Mouse (Mus musculus) bone marrow macrophage, adult 2 months (primary cell): ENCODE results near the gene Romo1. TPM values are rescaled to one million over a fixed set of nuclear protein-coding genes. Genes with fewer than 3 reads are reported as not detected.
"Not testable (repeated sequence)": the region's sequence is repeated elsewhere in the genome, so short reads cannot be mapped to it uniquely, and the experiment has no call there.

Experiments
- H3K27ac ChIP-seq: 2 replicates; pipeline ENCODE4 v1.5.1; 2012; ENCODE audit warnings: low read depth, low read length; ENCODE audit not compliant: insufficient read depth
- H3K4me1 ChIP-seq: 2 replicates; pipeline ENCODE4 v1.6.1; 2012; ENCODE audit warnings: low read length; ENCODE audit not compliant: control insufficient read depth, insufficient read depth
- H3K4me3 ChIP-seq: 2 replicates; pipeline ENCODE4 v1.5.1; 2012; ENCODE audit warnings: mild to moderate bottlenecking, low read length, moderate library complexity; ENCODE audit not compliant: insufficient read depth
- CTCF ChIP-seq: IDR thresholded peaks from 2 replicates; pipeline ENCODE4 v1.5.1; 2012; ENCODE audit warnings: low read depth, mild to moderate bottlenecking, low read length, moderate library complexity
- POLR2A ChIP-seq: IDR thresholded peaks from 2 replicates; pipeline ENCODE4 v1.6.1; 2012; ENCODE audit warnings: mild to moderate bottlenecking, low read depth, low read length, borderline replicate concordance
- polyA plus RNA-seq: library from polyadenylated mRNA; stranded (reverse); fragments of >200 nt; gene quantifications from 2 replicates; pipeline ENCODE4 v1.2.4, GENCODE M21; 2012; ENCODE audit not compliant: missing spikeins, insufficient read depth, insufficient read length

Gene Romo1
- polyA plus RNA-seq, 1 experiment: 115 TPM

GRCm38 (mm10) chr2:156179046-156179795, 35.4 kb downstream of the Romo1 start:
- Histone ChIP-seq H3K4me1 (peaks cover 20% of the 10 kb centered on the region), H3K4me3 (peak overlapping the region; percentile 99), H3K27ac (peak overlapping the region; percentile 96)
- no peak for TF ChIP-seq POLR2A

DNA sequence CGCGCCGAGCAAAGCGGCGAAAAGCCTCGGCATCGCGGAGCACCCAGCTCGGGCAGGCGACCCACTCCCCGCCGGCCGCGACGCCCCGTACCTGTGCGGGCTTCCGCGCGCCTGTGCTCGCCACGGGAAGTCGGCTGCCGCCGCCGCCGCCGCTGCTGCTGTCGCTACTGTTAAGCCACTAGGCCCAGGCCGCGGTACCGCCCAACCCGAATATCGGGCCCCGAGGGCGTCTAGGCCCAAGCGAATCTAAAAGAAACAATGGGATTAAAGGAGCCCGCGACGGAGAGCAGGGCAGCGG, 35.9 kb downstream of the Romo1 start:
- peak overlapping the region; percentile 96 for H3K27ac ChIP-seq
- peaks cover 20% of the 10 kb centered on the region for H3K4me1 ChIP-seq
- peak overlapping the region; percentile 99 for H3K4me3 ChIP-seq
- TF ChIP-seq POLR2A (no peak), CTCF (no peak)

GRCm38 (mm10) chr2:156180094-156180821, 36.4 kb downstream of the Romo1 start, which contains the start of gene Rbm39:
Gene Rbm39, minus strand, starts transcription at chr2:156180238.
- H3K4me1 ChIP-seq: peaks cover 20% of the 10 kb centered on the region
- peak within 1 kb of the TSS; percentile 97 for H3K27ac ChIP-seq
- H3K4me3 ChIP-seq: peak within 1 kb of the TSS; percentile 99
- TF ChIP-seq CTCF: no peak
- TF ChIP-seq POLR2A: peak; percentile 58; the same call in 1 of the 2 replicates

- TF ChIP-seq CTCF (no peak), POLR2A (no peak)
- Histone ChIP-seq H3K4me1 (peaks cover 18% of the 10 kb centered on the region), H3K27ac (peak overlapping the region; percentile 97), H3K4me3 (peak overlapping the region; percentile 84)
Measured at GRCm38 (mm10) chr2:156180824-156181590, 37.2 kb downstream of the Romo1 start.

GRCm38 (mm10) chr2:156181592-156181991, 37.8 kb downstream of the Romo1 start:
- TF ChIP-seq POLR2A (no peak), CTCF (no peak)
- Histone ChIP-seq H3K4me1 (peaks cover 18% of the 10 kb centered on the region), H3K4me3 (no peak overlapping the region; the same call in 1 of the 2 replicates), H3K27ac (peak overlapping the region; percentile 97)

- not testable (repeated sequence) for H3K4me3 ChIP-seq, H3K27ac ChIP-seq
- peaks cover 21% of the 10 kb centered on the region for H3K4me1 ChIP-seq
Measured at GRCm38 (mm10) chr2:156189241-156189640, 45.4 kb downstream of the Romo1 start.

GRCm38 (mm10) chr2:156190004-156190896, 46.4 kb downstream of the Romo1 start:
- Histone ChIP-seq H3K4me1 (peaks cover 25% of the 10 kb centered on the region), H3K27ac (peak overlapping the region; percentile 47), H3K4me3 (no peak overlapping the region)
- TF ChIP-seq POLR2A: no peak
- TF ChIP-seq CTCF: no peak

GRCm38 (mm10) chr2:156191540-156191939, 47.7 kb downstream of the Romo1 start:
- TF ChIP-seq CTCF (no peak), POLR2A (no peak)
- Histone ChIP-seq H3K4me3 (no peak overlapping the region), H3K4me1 (peaks cover 31% of the 10 kb centered on the region), H3K27ac (no peak overlapping the region)

DNA sequence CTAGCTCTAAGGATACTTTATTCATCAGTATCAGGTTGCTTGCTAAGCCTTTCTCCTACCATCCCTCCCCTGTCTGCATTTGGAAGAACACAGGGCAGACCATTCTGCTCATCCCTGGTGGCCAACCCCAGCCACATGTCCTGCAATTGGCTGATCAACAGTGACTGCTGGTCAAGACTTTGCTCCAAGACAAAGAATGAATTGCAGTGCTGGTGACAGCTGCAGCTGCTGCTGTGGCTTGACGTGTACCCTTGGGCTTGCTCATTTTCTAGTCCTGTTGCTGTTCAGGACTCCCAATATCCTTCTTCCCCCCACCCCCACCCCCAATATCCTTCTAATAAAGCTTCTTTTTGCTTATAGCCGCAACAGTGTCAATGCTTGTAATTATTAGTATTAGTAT, 48.2 kb downstream of the Romo1 start:
- H3K27ac ChIP-seq: no peak overlapping the region
- peaks cover 31% of the 10 kb centered on the region for H3K4me1 ChIP-seq
- H3K4me3 ChIP-seq: no peak overlapping the region
- TF ChIP-seq POLR2A (no peak), CTCF (no peak)
